Mouse (Mus musculus) mammary gland, adult 2 months (tissue): ENCODE results near the gene Lig1. TPM values are rescaled to one million over a fixed set of nuclear protein-coding genes. Genes with fewer than 3 reads are reported as not detected.

ENCODE experiments used
- polyA plus RNA-seq: library from polyadenylated mRNA; depleted of rRNA; stranded (reverse); fragments of >200 nt; gene quantifications from 2 replicates; pipeline ENCODE4 v1.2.3, GENCODE M21; 2012; ENCODE audit warnings: low replicate concordance; rRNA removed

The Lig1 gene
- polyA plus RNA-seq = 4.3 and 5.7 TPM in 2 replicates

GRCm38 (mm10) chr7:13277081-13277480 is at the start of gene Lig1:
Gene Lig1, plus strand, starts transcription at chr7:13277283.

DNA sequence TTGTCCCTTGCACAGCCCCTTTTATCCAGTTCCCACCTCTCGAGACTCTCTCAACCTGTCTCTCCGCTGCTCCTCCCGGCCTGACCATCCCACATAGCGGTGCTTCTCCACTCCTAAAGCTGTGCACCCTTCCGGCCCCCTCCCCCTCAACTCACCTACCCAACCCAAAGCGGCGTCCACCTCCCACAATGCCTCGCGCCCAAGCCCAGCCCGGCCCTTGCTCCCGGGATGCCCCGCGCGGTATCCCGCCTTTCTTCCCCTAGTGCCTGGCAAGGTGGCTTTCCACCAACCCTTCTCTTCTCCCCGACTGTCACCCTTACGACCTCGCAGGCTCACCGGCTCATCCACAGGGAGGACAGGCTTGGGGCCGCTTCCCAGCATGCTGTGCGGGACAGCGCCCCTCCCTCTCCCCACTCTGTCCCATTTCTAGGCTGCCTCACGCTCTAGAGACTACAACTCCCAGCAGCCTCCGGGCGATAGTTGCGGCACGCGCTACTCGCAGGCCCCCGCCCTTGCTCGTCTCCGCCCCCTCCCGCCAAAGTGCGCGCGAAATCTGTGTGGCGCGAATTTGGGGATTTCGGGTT is 1.3 kb downstream of the Lig1 start, which contains the start of gene Zswim9:
Gene Zswim9 (minus strand): TSS at position 414 of the 584 bp plus-strand sequence.

GRCm38 (mm10) chr7:13324316-13324715 is 47.2 kb downstream of the Lig1 start, which contains the start of gene Pla2g4c:
Gene Pla2g4c, plus strand, starts transcription at chr7:13324655.

Other genes with a start within 250 kb of the Lig1 start
- gene Chmp2a, start 242.5 kb upstream of the Lig1 start, polyA plus RNA-seq = 50.6 and 56.2 TPM in 2 replicates
- gene Ube2m, start 239.0 kb upstream of the Lig1 start, polyA plus RNA-seq = 147 and 206 TPM in 2 replicates
- gene Mzf1, start 222.5 kb upstream of the Lig1 start, polyA plus RNA-seq = 1.4 and 2.4 TPM in 2 replicates
- gene Vmn1r85, start 182.1 kb upstream of the Lig1 start, polyA plus RNA-seq = not detected in 2 replicates
- not detected in 2 replicates for gene Vmn1r86, start 157.4 kb upstream of the Lig1 start, polyA plus RNA-seq
- gene Vmn1r87, start 137.1 kb upstream of the Lig1 start, polyA plus RNA-seq = not detected in 2 replicates
- not detected in 2 replicates for gene Vmn1r88, start 117.7 kb upstream of the Lig1 start, polyA plus RNA-seq
- gene Vmn1r89, start 64.3 kb upstream of the Lig1 start, polyA plus RNA-seq = not detected in 2 replicates
- gene Zswim9, start 1.4 kb downstream of the Lig1 start, polyA plus RNA-seq = 3.4 and 4.0 TPM in 2 replicates
- gene Pla2g4c, start 47.4 kb downstream of the Lig1 start, polyA plus RNA-seq = 0.13 and 0.29 TPM in 2 replicates
- gene Cabp5, start 120.8 kb downstream of the Lig1 start, polyA plus RNA-seq = not detected in 2 replicates
- gene Bsph1, start 173.6 kb downstream of the Lig1 start, polyA plus RNA-seq = not detected in 2 replicates